Mouse (Mus musculus) heart, adult 18-20 months (tissue): Measurements from ENCODE around the gene Shroom3. TPM values are rescaled to one million over a fixed set of nuclear protein-coding genes. Genes with fewer than 3 reads are reported as not detected.
A peak's percentile ranks its signal among the peaks of the same experiment; 100 is the strongest.
"Not testable (repeated sequence)": the region's sequence is repeated elsewhere in the genome, so short reads cannot be mapped to it uniquely, and the experiment has no call there.

ENCODE experiments used
- DNase-seq, 2 experiments: peaks; one replicate each; pipeline ENCODE4 v3.0.0; 2021 to 2022; ENCODE audit warnings: mixed read lengths in 1 of 2
- total RNA-seq, 2 experiments: library from RNA; stranded (reverse); gene quantifications; 2 replicates each; pipeline ENCODE4 v1.2.3; 2021

Gene Shroom3
- total RNA-seq, 2 experiments from 2014 or later, result 26.3 to 30.0 TPM

DNA sequence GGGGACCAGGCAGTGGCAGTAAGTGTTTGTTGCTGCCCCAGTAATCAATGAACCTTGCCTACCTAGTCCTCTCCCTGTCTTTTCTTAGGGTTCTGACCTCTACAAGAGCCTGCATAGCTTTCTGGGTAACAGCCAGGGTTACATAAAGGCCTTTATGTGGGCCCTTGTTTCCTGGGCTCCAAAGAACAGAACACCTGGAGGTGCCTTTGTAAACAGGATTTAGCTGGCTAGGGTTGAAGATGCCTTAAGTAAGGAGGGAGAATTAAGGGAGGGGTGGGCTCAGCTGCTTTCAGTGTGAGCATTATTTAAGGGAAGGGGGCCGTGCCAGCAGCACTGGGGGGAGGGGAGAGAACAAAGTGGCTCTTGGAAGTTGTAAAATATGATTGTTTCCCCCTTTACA lies 210.5 kb downstream of the Shroom3 start:
- DNase-seq, result no peak

DNA sequence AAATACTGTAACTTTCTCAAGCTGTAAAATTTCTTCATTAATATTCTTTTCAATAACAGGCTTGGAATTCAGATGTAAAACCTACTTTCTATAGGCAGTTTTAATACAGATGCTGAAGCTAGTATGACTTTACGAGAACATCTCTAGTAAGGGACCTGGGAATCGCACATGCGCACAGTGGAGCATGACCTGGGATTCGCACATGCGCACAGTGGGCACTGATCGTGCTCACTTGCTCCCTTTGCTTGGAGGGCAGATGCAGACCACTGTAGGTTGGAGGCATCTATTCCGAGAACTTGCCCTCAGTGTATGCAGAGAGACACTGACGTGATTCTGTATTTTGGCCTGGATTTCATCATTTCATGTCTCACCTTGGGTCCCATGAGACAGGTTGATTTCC lies 212.6 kb downstream of the Shroom3 start:
- DNase-seq, result no peak

DNA sequence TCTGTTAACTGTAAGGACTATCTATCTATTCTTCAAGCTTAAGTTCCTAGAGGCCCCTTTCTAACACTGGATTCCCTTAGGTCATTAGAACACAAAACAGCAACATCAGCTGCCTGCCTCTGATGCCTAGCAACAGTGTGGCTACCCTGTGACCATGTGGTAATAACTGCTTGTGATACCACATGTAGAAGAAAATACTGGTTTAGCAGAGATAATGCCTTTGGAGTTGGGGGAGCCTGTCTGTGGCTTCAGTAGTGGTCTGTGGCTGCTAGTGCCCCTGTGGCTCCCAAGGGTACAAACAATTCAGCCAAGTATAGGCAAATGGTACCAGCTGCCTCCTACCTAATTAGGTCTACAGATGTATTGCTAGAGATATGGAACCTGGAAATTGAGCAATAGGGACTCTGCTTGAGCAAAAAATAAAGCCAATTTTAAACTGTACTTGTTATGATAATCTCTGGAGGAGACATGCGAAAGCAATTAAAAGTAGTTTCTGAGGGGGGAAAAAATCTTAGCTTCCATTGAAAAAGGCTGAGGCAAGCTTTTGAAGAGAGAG lies 213.6 kb downstream of the Shroom3 start:
- DNase-seq, result no peak

DNA sequence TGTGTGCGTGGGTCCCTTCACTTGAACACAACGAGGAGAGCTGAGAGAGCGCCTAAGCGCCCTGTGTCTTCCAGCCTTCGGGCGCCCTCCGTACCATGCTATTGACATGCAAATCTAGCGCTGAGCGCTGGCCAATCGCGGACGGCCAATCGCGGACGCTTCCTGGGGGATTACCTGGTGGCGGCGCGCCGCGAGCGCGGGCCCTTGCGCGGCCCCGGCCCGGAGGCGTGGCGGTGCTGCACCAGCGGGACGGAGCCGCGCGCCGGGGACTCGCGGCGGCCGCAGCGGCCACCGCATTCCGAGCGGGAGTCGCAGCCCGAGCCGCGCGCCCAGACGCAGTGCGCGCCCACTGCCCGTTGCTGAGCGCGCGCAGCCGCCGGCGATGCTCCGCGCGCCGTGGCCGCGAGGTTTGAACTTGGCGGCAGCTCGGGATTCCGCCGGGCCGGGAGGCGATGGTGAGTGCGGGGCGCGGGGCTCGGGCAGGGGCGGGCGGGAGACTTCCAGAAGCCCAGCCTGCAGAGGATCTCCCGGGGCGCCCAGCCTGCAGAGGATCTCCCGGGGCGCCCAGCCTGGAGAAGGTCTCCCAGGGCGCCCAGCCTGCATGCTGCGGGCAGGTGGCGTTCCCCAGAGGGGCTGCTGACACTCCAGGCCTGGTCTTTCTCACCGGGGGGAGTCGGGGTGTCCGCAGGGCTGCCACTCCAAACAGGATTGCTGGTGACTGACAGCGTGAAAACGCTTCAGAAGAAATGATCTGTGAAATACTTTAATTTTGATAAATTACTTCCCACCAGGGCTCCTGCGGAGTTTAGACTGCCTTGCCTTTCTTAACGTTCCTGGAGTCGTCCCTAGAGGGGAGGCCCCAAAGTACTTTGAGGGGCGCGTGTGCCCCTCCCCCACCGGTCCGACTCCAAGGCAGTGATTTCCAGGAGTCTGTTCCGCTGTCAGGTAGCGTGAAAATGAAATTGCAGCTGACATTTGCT lies 214.8 kb downstream of the Shroom3 start:
- DNase-seq, result peak; percentile 83 to 86

DNA sequence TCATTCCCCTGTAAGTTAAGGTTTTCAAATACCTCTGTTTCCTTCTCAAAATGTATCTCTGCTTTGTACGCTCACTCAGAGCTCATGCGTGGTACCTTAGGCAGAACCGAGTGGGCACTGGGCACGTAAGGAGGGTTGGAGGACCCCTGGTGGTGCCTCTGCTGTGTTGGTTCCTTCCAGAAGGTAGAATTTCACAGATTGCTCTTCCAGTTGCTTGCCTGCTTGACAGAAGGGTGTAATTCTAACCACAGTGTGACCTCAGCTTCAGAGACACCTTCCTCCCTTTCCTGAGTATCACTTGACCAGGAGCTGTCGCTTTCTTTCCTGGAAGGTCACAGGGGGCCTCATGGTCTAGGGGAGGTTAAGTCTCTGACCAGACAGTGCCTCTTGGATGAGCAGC lies 217.2 kb downstream of the Shroom3 start:
- DNase-seq, result no peak

DNA sequence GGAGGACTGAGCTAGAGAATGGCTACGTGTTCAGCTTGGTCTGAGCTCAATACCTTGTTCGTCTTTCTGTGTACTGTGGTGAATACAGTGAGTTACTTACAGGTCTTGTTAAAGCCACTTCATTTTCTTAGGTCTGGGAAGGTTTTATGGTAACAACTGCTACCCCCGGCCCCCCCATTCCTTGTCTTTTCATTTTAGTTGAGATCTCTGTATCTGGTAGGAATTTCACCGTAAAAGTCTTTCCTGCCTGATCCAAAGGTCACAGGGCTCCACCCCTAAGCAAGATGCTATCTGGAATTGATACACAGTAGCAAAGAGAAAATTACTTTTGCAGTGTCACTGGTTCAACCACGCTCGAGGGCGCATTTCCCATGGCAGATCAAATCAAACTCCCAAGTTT lies 218.6 kb downstream of the Shroom3 start:
- DNase-seq, result peak in 1 of 2 experiments; percentile 45

DNA sequence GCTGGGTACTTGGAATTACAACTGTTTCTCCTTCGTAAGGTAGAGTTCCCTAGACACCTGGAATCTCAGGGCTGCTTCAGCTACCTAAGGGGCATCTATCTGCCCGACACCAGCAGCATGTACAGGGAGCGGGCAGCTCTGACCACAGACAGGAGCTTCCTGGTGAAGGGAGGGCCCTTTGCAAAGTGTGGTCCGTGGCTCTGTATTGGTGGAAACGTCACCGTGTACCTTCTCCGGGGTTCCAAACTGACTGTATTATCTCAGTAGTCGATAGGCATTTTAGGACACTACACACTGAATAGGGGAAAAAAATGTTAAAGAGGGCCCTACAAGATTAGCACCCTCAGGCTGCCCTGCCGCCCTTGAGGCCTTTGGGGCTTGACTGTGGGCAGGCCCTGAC lies 221.9 kb downstream of the Shroom3 start:
- DNase-seq, result no peak

DNA sequence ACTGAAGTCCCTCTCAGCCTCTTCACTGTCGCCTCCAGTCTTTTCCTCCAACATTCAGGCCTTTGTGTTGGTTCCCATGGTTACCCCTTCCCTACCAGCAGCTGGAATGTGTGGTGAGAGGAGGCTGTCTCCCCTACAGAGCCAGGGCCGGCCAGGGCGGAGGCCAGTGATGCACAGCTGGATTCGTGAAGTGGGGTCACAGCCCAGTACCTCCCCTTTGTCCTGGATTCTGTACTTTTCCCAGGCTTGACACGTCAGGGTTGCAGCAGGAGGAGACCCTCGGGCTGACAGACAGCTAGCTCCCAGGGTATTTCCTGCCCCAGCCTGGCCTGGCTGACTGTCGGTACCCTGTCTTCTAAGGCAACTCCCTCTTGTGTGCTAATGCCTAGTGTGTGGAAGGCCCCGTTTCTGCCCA lies 222.4 kb downstream of the Shroom3 start:
- DNase-seq, result no peak

DNA sequence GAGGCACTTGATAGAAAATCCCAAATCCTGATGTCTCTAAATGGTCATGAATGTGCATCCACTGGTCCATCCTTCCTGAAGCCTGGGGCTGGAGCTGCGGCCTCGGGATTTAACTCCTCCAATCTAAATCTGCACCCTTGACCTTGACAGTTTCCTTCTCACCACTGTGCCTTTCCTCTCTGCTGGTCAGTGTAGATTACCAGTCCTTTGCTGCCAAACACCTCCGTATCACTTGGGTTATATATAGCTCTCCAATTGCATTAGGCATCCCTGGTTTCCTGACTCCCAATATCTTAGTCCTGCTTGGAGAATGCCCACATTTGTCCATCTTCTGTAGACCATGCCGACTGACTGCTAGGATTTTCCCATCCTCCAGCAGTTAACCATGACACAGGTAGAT lies 225.0 kb downstream of the Shroom3 start:
- peak in 1 of 2 experiments; percentile 64 for DNase-seq

DNA sequence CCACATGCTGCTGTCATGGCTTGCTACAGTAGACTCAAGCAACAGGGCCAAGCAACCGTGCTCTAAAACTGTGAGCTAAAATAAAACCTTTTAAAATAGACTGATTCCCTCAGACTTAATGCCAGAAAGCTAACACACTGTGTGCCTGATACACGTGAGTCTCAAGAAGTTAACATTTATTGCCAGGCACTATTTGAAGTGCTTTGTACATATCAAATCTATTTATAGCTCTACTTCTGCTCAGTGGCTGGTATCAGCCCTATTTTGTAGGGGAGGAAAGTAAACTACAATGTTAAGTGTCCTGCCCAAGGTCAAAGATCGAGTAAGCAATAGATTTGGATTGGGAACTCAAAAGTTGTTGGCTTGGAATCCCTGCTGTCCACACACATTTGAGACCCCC lies 227.6 kb downstream of the Shroom3 start:
- peak in 1 of 2 experiments; percentile 40 for DNase-seq

DNA sequence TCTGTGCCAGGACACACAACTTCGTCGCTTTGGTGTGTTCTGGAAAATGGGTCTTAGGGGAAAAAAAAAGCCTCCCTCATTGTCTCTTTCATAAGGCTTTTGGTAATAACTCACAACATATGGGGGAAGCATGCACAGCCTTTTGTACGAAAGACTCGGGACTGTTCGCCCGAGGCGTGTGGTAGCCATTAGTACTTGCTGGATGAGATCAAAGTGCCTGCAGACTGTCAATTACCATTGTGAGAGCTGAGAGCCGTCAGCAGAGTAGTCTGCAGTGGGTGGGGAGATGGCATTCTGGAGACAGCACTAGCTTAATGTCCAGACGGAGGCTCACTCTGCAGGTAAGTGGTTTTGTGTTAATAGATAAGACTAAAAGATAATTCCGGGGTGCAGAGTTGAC lies 232.2 kb downstream of the Shroom3 start:
- no peak for DNase-seq

DNA sequence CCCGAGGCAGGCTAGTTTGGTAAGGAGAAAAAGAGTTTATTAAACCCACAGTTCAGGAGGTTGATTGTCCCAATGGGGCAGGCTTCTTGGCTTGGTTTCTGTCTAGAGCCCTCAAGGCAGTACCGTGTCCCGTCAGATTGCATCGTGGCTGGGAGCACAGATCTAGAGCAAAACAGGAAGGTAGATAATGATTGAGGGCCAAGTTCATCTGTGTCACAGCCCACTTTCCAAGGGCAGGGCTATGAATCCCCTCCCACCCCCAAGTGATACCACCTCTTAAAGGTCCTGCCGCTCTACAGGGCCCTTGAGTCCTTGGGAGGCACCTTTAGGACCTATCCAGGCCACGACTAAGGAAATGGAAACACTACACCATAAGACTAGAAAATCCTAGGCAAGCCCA lies 234.5 kb downstream of the Shroom3 start:
- DNase-seq, result no peak

DNA sequence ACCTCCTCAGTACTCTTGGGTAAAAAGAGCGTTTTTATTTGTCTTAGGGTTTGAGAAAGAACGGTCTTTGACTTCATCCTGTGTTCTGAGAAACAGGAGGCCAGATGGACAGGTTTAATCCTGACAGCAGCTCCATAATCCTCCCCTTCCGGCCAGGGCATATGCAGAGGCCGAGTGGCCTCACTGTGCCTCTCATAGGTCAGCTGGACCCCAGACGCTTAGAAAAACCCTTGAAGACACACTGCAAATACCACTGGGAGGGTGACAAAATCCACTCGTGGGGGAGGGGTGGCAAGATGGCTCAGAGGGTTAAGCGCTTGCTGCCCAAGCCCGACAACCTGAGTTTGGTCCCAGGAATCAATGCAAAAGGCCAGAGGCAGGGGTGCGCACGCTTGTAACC lies 234.9 kb downstream of the Shroom3 start:
- DNase-seq, result no peak

DNA sequence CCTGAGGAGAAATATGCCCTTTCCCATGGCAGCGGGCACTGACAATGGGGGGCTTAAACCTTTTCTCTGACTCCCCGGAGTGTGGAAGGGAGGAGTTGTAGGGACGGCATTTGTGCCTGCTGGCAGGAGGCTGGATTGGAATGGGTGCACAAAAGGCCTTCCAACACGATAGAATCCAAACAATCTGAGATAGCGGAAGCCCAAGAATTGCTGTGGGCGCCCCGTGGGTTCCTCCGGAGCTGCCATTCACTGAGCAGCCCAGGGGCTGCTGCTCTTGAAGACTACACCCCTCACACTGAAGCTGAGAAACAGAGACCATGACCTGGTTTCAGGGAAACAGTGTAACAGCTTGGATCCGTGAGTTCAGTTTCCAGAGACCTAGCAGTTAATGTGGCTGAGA lies 235.6 kb downstream of the Shroom3 start:
- no peak for DNase-seq

DNA sequence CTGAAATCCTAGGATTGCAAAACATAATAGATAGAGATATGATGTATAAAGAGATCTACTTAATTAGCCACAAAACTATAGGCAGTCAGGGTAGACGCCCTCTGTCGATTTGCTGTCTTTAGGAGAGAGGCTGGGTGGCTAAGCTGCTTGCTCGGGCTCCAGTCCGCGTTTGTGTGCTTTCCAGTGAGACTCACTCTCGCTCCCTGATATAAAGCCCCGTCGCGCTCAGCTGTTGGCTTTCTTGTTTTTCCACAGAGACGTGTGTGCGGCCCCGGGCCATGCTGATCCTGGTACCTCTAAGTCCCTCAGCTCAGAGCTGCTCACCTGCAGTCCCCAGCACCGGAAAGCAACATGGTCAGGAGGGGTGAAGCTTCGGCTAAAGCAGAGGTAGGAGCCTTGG lies 236.2 kb downstream of the Shroom3 start:
- DNase-seq, result no peak

DNA sequence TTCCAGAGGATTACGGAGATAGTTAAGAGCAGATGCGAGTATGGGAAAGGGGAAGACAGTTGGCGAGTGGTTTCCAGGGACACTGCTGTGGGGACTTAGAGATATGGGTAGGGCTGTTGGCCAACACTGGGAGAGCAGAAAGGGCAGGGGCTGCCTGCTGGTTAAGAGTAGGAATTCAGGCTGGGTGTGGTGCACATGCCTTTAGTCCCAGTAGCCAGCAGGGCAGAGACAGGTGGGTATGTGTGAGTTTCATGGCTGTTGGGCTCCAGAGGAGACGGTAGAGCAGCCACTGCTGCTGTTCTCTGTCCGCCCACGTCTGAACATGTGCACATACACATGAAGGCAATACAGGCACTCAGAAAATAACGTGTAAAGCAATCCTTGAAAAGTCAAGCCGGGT lies 237.7 kb downstream of the Shroom3 start:
- no peak for DNase-seq

DNA sequence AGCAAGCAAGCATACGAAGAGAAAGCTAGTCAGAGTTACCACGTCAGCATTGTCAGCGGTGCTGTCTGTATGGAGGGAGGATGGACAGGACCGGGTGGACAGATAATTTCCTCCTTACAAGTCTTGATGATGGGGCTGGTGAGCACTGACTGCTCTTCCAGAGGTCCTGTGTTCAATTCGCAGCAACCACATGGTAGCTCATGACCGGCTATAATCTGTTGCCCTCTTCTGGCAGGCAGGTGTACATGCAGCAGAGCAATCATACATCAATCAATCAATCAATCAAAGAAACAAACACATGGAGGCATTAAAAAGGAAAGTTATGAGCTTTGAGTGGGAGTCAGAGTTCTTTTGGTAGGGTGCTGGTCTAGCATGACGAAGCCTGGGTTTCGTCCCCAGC lies 238.5 kb downstream of the Shroom3 start:
- DNase-seq, result no peak

DNA sequence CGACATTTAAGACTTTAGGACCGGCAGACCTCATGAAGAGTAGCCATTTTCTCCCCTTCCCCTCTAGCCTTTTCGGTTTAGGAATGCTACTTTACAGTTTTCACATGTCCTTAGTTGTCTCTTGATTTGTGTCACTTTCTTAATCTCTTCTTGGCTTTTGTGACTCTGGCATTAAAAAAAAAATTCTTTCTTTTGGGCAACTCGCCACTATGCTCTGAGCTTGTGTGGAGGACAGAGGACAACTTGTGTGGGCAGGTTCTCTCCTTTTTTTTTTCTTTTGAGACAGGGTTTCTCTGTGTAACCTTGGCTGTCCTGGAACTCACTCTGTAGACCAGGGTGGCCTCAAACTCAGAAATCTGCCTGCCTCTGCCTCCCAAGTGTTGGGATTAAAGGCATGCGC lies 239.7 kb downstream of the Shroom3 start:
- not testable (repeated sequence) for DNase-seq

DNA sequence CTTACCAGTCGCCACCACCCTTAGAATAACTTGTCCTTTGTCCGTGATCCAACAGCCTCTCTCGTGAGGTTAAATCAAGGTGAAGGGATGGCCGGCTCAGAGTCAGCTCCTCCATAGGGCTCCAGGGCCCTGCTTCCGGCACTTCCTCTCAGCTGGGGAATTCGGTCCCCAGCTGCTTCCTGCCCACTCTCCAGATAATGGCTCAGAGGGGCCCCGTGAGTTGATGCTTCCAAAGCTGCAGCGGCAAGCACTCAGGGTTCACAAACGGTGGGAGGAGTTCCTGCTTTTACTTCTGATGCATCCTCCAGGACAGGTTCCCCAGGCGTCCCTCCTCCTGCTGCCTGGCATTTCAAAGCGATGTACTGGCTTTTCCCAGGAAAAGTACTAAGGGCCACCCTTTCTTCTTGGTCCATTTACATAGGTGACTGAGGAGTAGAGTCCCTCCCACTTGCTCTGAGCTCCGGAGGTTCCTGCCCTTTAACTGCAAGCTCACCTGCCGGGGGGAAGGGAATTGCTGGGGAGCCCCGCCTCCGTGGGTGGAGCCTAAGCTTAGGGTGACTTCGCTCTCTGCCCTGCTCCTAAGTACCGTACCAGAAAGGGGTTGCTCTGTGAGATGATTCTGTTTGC lies 241.7 kb downstream of the Shroom3 start:
- DNase-seq, result peak; percentile 63 to 67

DNA sequence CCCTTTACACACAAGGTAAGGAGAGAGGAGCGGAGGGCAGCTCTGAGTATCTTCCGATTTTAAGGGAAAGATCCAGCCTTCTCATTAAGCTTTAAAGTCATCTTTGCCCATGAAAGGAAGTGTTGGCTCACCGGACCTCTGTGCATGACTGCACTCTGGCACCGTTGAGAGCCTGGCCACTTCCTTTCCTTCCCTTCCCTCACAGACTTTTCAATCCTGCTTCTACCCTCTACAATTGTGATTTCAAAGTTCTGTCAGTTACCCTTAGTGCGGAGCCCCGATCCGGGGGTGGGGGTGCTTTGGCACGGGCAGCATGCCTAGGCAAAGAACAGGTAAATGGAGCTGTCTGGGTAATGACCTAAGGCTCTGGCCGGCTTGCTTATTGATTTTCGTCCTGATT lies 244.4 kb downstream of the Shroom3 start:
- peak in 1 of 2 experiments; percentile 57 for DNase-seq

DNA sequence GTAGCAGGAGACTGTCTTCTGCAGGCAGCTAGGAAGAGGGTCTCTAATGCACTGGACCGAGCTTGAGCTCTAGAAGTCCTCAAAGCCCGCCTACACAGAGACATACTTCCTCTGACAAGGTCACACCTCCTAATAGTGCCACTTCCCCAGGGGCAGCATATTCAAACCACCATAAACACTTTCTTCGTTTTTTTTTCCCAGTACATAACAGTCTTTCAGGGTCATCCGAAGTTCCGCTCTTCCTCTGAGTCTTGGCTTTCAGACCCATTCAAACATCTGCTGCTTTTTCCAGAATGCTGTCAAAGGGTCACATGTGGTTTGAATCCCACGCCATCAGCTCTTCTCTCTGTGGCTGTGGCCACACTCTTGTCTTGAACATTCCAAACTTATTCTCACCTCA lies 247.3 kb downstream of the Shroom3 start:
- peak in 1 of 2 experiments; percentile 35 for DNase-seq

DNA sequence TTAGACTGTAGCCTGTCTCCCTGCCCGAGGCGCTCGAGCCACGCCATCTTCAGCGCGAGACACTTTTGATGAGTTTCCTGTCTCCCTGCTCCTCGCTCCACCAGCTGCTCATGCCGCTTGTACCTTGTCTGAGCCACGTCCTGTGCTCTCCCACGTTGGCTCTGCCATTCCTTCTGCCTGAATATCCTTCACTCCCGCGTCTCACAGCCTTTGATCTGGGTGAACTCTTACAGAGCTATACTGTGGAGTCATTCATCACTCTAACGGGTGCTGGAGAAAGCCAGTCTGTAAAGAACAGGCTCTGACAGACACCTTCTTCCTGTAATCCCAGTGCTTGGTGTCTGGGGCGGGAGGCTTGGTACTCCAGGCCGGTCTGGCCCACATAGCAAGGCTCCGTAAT lies 248.1 kb downstream of the Shroom3 start:
- DNase-seq, result no peak

DNA sequence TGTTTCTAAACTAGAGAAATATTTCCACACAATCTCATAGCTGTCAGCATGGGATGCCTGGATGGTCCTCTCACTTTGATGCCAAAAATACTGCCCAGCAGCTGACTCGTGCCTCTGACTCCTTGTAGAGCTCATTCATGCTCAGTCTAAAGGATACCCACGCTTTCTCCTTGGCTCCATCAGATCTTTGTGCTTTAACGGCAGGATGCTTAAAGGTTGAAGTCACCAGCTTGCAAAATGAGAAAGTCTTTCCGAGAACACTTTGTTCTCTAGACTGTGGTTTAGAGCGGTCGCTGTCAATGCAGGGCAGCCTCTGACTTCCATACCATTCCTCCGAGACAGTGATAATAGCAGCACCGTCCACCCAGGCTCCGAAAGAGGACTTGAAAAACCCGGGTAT lies 249.8 kb downstream of the Shroom3 start:
- peak in 1 of 2 experiments; percentile 32 for DNase-seq
